Mouse (Mus musculus) layer of hippocampus, postnatal 14 days (tissue): ENCODE measurements around the gene Pram1. TPM values are rescaled to one million over a fixed set of nuclear protein-coding genes. Genes with fewer than 3 reads are reported as not detected.

Experiments
- DNase-seq, 2 experiments: peaks; one replicate each; pipeline ENCODE4 v3.0.0; 2021 to 2022; ENCODE audit warnings: low spot score in 2 of 2, mixed read lengths in 1 of 2
- total RNA-seq, 2 experiments: library from RNA; stranded (reverse); gene quantifications; 2 replicates each; pipeline ENCODE4 v1.2.3; 2021

Gene Pram1
- total RNA-seq, 2 experiments from 2014 or later = 0.60 TPM; not detected in 1

- no peak for DNase-seq
Measured at GRCm38 (mm10) chr17:33666813-33667212, 29.0 kb downstream of the Pram1 start.

DNA sequence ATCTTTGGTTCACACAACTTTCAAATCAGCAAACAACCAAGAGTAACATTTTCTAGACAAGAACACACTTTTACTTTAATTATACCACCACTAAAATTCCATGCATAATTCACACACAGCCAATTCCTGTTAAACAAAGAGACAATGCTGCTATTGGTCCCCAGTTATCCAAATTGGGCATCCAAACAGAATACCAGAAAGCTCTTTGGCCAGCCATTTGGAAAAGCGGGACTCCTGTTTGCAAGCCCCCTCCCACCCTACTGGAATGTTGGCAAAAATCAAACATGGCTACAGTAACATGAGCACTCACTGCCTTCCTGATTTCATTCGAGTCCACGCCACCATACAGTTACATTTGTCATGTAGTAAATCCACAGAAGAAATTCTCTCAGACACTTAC is 31.8 kb downstream of the Pram1 start:
- no peak for DNase-seq

GRCm38 (mm10) chr17:33673837-33674236 is 36.0 kb downstream of the Pram1 start:
- no peak for DNase-seq

GRCm38 (mm10) chr17:33675452-33675851 is 37.6 kb downstream of the Pram1 start:
- DNase-seq = no peak

- DNase-seq = no peak
Measured at GRCm38 (mm10) chr17:33676086-33676485, 38.2 kb downstream of the Pram1 start.

DNA sequence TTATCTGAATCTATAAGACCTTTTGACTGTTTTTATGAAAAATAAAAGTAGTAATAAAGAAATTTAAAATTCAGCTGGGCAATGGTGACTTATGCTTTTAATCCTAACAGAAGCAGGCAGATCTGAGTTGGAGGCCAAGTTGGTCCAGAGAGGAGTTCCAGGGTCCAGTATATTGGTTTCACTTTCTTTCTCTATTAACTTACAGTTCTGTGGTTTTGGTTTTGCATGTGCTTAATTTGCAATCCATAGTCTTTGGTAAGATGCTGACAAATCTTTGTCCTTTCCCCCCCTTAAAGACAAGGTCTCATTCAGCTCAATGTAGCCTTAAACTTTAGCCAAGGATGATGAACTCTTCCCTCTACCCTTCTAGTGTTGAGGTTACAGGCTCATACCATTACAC is 40.9 kb downstream of the Pram1 start:
- DNase-seq = no peak

DNA sequence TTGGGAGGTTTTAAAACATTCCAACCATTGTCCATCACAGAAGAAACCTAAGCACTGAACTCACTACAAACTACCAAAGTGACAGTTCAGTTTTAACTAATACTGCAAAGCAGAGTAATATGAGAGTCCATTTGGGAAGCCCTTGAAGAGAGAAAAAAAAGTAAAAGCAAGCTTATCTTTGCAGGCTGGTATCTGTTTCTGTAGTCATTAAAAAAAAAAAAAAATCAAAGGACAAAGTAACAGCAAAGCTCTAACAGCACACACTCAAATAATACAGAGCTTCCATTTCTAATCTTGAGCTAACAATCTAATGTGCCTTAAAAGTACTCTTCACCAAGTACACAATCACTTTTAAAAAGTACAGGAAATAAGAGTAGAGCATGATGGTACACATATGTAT is 43.9 kb downstream of the Pram1 start:
- DNase-seq = no peak

GRCm38 (mm10) chr17:33684671-33685231 is 46.9 kb downstream of the Pram1 start:
- peak; percentile 85 for DNase-seq

GRCm38 (mm10) chr17:33685249-33685653 is 47.4 kb downstream of the Pram1 start:
- DNase-seq = peak; percentile 97 to 98

DNA sequence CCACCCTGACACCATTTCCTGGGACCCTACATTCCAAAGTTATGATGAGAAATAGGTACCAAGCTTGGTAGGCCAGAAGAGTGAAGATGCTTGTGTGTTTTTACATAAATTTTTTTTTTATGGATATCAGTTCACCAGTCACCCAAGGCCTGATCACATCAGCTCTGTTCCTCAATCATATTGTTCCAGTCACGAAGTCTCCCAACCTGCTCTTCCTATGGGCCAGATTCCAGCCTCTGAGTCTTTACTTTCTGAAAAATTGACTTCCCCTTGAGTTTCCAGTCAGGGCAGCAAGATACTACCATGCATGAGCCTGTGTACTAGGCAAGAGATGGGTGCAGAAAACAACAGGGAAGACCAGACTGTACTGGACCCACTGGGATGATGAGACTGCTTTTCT is 48.9 kb downstream of the Pram1 start, which contains the start of gene Hnrnpm:
TSS of gene Hnrnpm (minus strand) at position 101 of the 400 bp plus-strand sequence.
- no peak for DNase-seq

Other genes starting within 250 kb of the Pram1 start
- 10 to 100 TPM in 1 of 2 experiments, 1 to 10 TPM in 1; 9.3 to 12.1 TPM for gene Zfp101, start 243.4 kb upstream of the Pram1 start, total RNA-seq
- gene Actl9, start 205.2 kb upstream of the Pram1 start, total RNA-seq = under 1 TPM in 1 of 2 experiments, not detected in 1; 0.29 TPM
- 10 to 100 TPM; 33.4 to 34.1 TPM for gene Adamts10, start 113.9 kb upstream of the Pram1 start, total RNA-seq
- gene Myo1f, start 82.3 kb upstream of the Pram1 start, total RNA-seq = 1 to 10 TPM; 1.5 to 2.6 TPM
- 10 to 100 TPM; 40.6 to 45.0 TPM for gene Zfp414, start 9.0 kb upstream of the Pram1 start, total RNA-seq
- 100 to 1,000 TPM; 128 to 134 TPM for gene Hnrnpm, start 48.8 kb downstream of the Pram1 start, total RNA-seq
- 10 to 100 TPM; 84.7 to 89.0 TPM for gene March2, start 80.6 kb downstream of the Pram1 start, total RNA-seq
- gene Rab11b, start 122.5 kb downstream of the Pram1 start, total RNA-seq = 100 to 1,000 TPM; 281 to 286 TPM
- 1 to 10 TPM; 4.8 to 5.8 TPM for gene Angptl4, start 143.8 kb downstream of the Pram1 start, total RNA-seq
- gene Kank3, start 172.5 kb downstream of the Pram1 start, total RNA-seq = 10 to 100 TPM; 45.2 to 48.1 TPM
- gene Rps28, start 186.5 kb downstream of the Pram1 start, total RNA-seq = 100 to 1,000 TPM; 776 to 830 TPM
- 100 to 1,000 TPM; 209 to 232 TPM for gene Ndufa7, start 186.5 kb downstream of the Pram1 start, total RNA-seq
- gene Cd320, start 205.0 kb downstream of the Pram1 start, total RNA-seq = 10 to 100 TPM; 25.9 to 28.8 TPM
- not detected for gene Gm7029, start 235.8 kb downstream of the Pram1 start, total RNA-seq